Mouse (Mus musculus) cerebellum, postnatal 25 days (tissue): ENCODE results near the gene Clec18a.
"Not testable (repeated sequence)": the region's sequence is repeated elsewhere in the genome, so short reads cannot be mapped to it uniquely, and the experiment has no call there.

Experiments
- DNase-seq, 2 experiments: peaks; one replicate each; pipeline ENCODE4 v3.0.0; 2021; ENCODE audit warnings: mixed read lengths in 2 of 2

Gene Clec18a

DNA sequence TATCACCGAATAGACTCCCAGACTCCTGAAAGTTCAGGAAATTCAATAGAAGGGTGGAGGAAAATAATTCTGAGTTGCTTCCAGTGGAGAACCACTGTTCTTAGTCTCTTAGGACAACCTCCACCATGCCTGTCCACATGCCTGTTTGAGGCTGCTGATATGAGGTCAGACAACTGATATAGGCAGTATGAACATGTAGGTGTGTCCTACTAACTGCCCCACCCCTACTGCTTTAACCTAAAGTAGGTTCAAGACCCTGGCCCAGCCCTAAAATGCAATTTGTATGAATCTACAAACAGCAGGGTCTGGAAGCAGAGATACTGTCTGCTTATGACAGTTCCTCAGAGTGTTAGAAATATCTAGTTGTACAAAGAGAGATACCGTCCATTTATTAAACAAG is 36.6 kb downstream of the Clec18a start:
- no peak for DNase-seq

DNA sequence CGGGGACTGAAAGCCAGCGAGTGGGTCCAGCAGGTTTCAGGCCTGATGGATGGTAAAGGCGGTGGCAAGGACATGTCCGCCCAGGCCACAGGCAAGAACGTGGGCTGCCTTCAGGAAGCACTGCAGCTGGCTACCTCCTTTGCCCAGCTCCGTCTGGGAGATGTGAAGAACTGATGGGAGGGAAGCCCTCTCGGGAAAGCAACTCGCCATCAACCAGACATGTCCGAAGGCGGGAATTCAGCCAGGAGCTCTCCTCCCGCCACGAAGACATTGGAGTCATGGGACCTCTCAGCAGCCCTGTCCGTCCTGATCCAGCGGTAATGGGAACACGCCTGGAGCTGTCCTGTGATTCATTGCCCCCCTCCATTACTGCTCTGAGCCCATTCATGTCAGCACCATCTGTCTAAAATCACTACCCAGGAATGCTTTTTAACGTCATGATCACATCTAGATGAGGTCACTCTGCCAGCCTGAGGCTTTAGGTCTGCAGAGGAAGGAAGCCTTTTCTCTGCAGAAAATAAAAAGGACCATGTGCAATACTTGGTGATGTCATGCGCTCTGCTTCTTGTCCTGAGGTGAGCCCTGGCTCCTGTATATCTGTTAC is 37.1 kb downstream of the Clec18a start:
- DNase-seq, result no peak

DNA sequence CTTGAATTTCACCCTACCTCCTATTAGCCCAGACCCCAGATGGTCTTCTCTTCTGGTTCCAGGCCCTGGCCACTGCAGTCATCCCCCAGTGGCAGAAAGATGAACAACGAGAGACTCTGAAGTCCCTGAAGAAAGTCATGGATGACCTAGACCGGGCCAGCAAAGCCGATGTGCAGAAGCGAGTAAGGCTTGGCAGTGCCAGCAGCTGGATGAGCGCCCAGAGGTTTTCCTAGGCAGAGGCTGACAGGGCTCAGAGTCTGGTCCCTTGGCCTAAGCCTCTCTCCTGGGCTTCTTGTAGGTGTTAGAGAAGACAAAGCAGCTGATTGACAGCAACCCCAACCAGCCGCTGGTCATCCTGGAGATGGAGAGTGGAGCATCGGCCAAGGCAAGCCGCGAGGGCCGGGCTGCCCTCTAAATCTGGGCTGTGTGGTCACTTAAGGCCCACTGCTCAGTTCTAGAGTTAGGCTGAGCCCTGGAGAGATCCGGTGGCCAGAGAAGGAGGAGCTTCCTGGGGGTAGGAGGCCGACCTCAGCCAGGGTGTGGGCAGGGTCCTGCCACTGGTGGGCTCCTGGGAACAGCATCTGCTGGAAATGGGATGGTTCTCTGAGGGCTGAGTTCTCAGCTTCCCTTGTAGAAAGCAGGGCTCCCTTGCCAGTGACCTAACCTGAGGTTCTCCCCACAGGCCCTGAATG is 38.3 kb downstream of the Clec18a start:
- DNase-seq, result peak in 1 of 2 experiments; percentile 30

DNA sequence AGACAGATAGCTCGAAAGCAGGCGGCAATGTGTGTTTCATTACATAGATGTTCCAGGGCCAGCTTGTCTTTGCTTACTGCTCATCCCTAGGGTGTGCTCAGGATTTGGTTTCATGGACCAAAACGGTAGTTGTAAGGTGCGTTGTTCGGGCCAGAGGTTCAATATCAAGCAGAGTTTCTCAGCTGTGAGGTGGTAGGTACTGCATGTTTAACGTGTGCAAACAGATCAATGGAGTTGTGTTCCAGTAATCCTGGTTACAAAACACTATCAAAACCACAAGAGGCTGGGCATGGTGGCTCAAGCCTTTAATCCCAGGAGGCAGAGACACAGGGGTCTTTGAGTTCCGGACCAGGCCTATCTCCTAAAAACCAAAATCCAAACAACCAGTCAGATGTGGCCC is 43.1 kb downstream of the Clec18a start:
- no peak for DNase-seq

DNA sequence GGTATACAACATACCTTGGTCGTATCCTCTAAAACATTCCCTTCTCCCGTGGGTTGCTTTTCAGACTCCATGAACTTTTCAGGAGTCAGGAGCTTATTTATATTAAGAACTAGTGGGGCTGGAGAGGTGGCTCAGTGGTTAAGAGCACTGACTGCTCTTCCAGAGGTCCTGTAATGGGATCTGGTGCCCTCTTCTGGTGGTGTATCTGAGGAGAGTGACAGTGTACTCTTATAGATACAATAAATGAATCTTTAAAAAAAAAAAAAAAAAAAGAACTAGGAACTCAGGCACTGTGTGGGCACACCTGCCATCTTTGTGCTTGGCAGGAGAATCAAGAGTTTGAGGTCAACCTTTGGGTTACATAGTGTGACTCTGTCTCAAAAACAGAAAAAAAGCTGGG is 43.5 kb downstream of the Clec18a start:
- DNase-seq, result no peak

DNA sequence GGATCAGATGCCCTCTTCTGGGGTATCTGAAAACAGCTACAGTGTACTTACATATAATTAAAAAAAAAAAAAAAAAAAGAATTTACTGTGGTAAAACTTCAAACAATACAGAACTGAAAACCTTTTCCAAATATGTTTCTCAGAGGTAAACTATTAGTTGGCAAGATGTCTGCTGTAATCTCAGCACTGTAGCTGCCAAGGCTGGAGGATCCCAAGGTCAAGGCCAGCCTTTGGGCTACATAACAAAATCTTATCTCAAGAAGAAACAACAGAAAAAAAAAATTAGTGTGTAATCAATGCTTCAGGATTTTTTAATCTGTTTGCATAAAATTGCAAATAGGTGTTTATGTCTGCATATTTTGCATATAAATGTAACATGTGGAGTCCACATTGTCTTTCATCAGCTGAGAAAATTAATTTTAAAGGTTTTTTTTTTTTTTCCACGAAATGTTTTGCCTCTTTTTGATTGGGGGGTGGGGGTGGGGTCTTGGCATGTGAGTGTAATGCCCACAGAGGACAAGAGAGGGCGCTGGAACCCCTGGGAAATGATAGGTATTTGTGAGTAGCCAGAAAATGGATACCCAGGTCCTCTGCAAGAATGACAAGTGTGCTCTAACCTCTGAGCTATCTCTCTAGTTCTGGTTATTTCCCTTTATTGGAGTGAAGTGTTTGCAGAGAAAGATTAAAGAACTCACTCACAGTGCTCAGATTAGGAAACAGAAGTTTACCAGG is 48.1 kb downstream of the Clec18a start:
- DNase-seq, result no peak

DNA sequence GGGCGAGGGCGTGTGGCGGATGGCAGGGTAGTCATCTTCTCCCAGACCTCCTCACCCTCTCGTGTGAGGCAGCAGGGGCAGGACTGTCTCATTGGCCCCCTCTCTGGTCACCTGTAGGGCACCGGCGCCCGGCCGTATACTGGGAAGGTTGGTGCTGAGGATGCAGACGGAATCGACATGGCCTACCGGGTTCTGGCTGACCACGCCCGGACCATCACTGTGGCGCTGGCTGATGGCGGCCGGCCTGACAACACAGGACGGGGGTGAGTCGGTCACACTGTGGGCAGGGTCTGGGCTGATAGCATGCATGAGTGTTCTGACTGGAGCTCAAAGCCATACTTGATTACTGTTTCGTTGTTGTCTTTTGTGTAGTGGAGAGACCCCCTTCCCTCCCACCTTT is 49.7 kb downstream of the Clec18a start:
- no peak for DNase-seq

DNA sequence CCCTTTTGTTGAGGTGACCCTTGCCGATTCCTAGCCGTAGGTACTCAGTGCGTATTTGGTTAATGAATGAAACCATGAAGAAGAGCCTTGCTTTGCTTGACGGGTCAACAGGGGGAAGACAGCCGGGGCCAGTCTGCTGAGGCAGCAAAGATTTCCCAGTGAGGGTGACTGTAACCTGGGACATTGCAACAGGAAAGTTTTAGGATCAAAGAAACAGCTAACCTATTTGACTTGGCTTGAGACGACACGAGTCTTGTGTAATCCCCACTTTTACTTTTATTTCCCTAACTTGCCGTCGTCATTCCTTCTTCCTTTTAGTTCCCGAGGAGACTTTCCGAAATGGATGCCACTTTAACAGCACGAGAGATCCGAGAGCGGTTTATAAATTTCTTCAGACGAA is 55.6 kb downstream of the Clec18a start:
- DNase-seq, result no peak

DNA sequence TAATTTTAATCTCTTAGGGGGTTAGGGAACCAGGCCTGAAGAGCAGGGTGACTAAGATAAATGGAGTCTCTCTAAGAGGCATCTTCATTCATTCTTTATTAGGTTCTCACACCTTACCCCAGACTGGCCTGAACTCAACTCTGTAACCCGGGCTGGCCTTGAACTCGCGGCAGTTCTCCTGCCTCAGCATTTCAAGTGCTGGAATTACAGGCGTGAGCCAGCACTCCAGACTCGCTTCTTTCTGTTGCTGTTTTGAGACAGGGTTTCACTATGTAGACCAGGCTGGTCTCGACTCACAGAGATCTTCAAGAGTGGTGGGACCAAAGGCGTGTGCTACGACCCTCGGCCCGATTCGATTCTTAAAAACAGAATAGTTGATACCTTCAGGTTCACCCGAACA is 58.0 kb downstream of the Clec18a start:
- peak in 1 of 2 experiments; percentile 58 for DNase-seq

DNA sequence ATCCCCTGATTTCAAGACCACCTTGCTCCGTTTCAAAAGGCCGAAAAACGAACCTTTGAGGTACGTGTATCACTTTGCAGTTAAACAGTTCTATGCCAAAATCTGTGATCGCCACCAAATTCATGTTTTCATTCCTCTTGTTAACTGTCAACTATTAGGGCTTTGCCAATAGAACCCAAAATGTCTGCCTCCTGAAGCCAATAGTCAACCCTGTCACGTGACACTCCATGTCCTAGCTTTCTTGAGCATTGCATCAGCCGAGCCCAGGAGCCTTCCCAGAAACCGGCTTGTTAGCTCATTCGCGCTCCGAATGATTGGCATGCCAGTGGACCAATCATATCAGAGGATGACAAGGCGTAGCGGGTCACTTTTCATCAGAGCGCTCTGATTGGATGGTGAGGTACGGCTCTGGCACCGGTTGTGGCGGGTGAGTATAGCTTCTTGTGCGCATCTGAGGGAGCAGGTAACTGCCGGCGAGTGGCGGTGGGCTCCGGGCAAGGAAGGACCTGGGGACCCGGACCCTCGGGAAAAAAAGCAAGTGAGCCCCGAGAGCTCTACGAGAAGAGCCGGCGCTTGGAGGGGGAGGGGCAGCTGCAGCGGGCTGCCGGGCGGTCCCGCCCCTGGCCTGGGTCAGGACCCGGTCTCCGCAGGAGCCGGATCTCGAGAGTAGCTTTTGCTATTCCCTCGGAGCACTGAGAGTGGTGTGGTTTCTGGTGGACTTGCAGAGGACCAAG is 58.6 kb downstream of the Clec18a start:
- DNase-seq, result peak; percentile 93 to 96

DNA sequence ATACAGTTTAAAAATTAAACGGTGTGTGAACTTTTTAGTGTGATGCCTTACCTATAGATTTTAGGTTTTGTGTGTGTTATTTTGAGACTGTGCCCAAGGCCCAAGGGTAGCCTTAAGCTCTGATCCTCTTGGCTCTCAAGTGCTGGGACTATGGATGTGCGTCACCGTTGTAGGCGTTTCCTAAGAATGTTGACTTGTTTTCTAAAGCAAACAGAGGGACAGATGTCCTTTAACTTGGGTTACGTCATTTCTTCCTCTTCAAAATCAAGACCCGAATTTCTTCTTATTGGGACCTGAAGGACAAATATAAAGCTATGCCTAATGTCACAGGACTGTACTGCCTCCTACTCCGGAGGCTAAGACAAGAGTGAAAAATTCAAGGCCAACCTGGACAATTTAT is 59.3 kb downstream of the Clec18a start, which contains the start of gene Aars:
TSS of gene Aars (plus strand) at position 229 of the 400 bp plus-strand sequence.
- no peak for DNase-seq

DNA sequence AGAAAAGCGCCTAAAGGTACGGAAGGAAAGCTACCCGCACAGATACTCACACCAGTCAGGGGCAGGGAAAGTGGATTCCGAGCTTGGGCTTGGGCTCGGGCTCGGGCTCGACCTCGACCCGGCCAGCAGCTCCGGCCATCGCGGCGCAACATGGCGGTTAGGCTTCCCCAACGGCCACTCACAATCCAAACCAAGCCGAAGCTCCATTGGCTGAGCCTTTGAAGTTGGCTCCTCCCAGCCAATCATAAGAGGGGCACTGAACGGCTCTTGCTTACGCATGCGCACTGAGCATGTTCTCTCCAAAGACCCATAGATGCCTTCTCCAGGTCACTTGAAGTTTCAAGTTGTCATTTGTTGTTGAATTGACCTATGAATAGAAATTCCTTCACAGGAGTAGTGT is 60.7 kb downstream of the Clec18a start, which contains the start of gene Ddx19b:
TSS of gene Ddx19b (minus strand) at position 180 of the 400 bp plus-strand sequence.
- DNase-seq, result no peak

DNA sequence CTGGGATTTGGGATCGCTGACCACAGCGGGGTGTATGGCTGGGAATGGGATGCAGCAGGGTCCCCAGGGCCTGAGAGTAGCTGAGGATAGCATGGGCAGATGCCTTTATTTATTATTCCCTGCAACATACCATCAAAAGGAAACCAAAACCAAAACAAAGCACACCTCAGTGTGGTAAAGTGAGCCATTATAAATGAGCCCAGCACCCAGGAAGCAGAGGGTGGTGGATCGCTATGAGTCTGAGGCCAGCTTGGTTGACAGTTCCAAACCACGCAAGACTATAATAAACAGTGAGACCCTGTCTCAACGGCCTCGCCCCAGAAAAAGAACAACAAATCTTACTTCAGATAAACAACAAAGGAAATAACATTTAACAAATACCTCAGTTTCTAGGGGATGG is 62.2 kb downstream of the Clec18a start:
- no peak for DNase-seq

DNA sequence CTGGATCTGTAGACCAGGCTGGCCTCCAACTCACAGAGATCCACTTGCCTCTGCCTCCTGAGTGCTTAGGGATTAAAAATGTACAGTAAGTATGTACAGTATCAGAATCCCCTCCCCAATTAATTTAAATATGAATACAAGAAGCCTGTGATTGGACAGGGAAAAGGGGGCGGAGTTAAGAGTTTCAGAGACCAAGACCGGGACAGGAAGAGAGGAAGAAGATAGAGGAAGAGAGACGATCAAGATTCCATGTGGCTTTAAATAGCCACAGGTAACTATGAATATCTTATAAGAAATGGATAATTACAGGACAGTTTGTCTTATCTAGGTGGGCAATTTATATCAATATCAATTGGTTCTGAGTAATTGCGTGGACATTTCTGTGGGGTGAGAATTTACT is 62.6 kb downstream of the Clec18a start:
- DNase-seq, result no peak

DNA sequence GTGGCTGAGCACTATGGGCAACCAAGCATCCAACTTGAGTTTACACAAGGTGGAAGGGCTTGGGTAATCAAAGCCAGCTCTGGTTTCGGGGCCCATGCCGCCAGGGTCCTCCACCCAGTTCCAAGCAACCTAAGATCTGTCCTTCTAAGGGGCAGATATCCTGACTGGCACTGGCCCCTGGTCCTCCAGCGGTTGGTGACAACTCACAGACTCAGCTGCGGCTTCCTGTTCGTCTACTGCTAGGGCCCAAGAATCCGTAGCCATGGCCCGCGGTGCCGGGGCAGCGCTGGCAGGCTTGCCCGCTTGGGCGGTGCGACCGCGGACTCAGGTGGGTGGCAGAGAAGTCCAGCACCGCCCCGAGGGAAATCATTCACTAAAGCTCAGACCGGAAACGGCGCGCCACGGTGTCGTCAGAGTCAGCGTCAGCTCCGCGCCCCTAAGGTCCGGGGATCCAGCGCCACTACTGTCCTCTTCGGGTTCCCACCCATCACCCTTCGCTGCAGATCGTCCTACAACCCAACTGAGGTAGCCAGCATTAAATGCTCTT is 64.8 kb downstream of the Clec18a start:
- DNase-seq, result peak; percentile 92 to 93

DNA sequence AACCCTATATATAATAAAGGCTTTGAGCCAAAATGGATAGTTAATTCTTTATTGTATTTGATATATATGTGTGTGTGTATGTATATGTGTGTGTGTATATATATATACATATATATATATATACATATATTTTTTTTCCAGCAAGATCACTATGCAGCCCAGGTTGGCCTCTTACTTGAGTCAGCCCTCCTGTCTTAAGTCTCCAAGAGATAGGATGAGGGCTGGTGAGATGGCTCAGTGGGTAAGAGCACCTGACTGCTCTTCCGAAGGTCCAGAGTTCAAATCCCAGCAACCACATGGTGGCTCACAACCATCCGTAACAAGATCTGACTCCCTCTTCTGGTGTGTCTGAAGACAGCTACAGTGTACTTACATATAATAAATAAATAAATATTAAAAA is 65.6 kb downstream of the Clec18a start:
- not testable (repeated sequence) for DNase-seq

DNA sequence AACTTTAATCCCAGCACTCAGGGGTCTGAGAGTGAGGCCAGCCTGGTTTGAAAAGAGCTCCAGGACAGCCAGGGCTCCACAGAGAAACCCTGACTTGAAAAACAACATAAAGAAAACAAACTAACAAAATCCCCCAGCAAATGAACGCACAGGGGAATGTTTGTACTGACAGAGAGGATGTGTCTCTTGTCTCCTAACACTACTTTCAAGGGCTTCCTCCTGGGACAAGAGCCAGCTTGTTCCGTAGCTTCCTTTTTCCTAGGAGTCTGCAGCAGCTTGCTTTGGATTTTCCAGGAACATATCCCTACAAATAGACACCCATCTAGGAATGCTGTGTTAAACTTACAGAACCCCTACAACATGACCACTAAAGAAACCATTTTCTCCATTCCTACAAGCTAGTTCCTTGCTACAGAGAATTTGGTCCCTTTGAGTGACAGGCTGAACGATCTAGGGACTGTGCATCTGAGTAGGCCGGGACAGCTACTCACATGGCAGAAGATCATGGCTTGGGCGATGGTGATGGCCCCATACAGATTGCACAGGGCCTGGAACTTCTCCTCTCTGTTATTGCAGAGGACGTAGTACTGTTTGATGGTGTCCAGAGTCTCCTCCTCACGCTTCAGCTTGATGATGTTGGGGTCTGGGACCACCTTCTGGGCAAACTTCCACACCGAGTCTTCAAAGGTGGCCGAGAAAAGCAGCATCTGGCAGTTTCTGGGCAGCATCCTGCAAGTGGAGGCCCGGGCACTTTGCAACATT is 81.8 kb downstream of the Clec18a start:
- not testable (repeated sequence) for DNase-seq
